Mouse (Mus musculus) stomach, postnatal 0 days (tissue): ENCODE results near the gene Lrrc8a. TPM values are rescaled to one million over a fixed set of nuclear protein-coding genes. Genes with fewer than 3 reads are reported as not detected.
A peak's percentile ranks its signal among the peaks of the same experiment; 100 is the strongest.

Source experiments
- ATAC-seq: fragments of 200-750 bp; cut with Nextera tagmentation; 2 replicates; pipeline ENCODE4 v1.8.0; 2017; ENCODE audit not compliant: low FRiP score, low TSS enrichment
- DNase-seq: peaks from one replicate; pipeline ENCODE4 v3.0.0-alpha.2; 2016; ENCODE audit warnings: low spot score
- H3K27ac ChIP-seq: fragments of 300-500 bp; sonication (generic); replicated peaks from 2 replicates; pipeline ENCODE4 v1.5.1; 2014; ENCODE audit warnings: mild to moderate bottlenecking, control low read depth
- H3K27me3 ChIP-seq: fragments of 300-500 bp; sonication (generic); 2 replicates; pipeline ENCODE4 v1.6.1; 2014; ENCODE audit warnings: low read length; ENCODE audit not compliant: control insufficient read depth, insufficient read depth
- H3K36me3 ChIP-seq: fragments of 300-500 bp; sonication (generic); 2 replicates; pipeline ENCODE4 v1.6.1; 2014; ENCODE audit warnings: low read length, mixed read lengths; ENCODE audit not compliant: control insufficient read depth, insufficient read depth
- H3K4me1 ChIP-seq: fragments of 300-500 bp; sonication (generic); replicated peaks from 2 replicates; pipeline ENCODE4 v1.6.1; 2014; ENCODE audit warnings: antibody characterized with exemption; ENCODE audit not compliant: control insufficient read depth, insufficient read depth
- H3K4me2 ChIP-seq: fragments of 300-500 bp; sonication (generic); replicated peaks from 2 replicates; pipeline ENCODE4 v1.6.1; 2014; ENCODE audit warnings: low read depth, mild to moderate bottlenecking, control low read depth, moderate library complexity
- H3K4me3 ChIP-seq: fragments of 300-500 bp; sonication (generic); 2 replicates; pipeline ENCODE4 v1.5.1; 2014; ENCODE audit warnings: low read depth, low read length, control low read depth
- H3K9ac ChIP-seq: fragments of 300-500 bp; sonication (generic); 2 replicates; pipeline ENCODE4 v1.6.1; 2014; ENCODE audit warnings: mild to moderate bottlenecking, low read length, control low read depth, mixed read lengths
- H3K9me3 ChIP-seq: fragments of 300-500 bp; sonication (generic); 2 replicates; pipeline ENCODE4 v1.6.1; 2016; ENCODE audit warnings: low read length; ENCODE audit not compliant: control insufficient read depth
- CTCF ChIP-seq: IDR thresholded peaks from 2 replicates; pipeline ENCODE4 v1.5.1; 2016; ENCODE audit warnings: antibody characterized with exemption, low read depth, mild to moderate bottlenecking, moderate library complexity
- EP300 ChIP-seq: optimal IDR thresholded peaks from 2 replicates; pipeline ENCODE3; 2016; ENCODE audit warnings: antibody characterized with exemption
- WGBS: fragments of 180-500 bp; shearing (Covaris S2); extraction: QIAGEN DNeasy Blood & Tissue Kit; methylation state at CpG from one replicate; pipeline ENCODE4 v1.1.7; 2014; 5-methylcytosine and 5-hydroxymethylcytosine counted together
- polyA plus RNA-seq: library from polyadenylated mRNA; unstranded; fragments of >200 nt; fragmentation: Nextera tagmentation; extraction: Ambion mirVana; gene quantifications from 2 replicates; pipeline ENCODE4 v1.2.1, GENCODE M21; 2015

Gene Lrrc8a
- polyA plus RNA-seq, 1 experiment from 2014 or later, result 30.3 TPM

GRCm38 (mm10) chr2:30261921-30262839, 24.7 kb downstream of the Lrrc8a start:
- Histone ChIP-seq H3K27ac (peak overlapping the region; percentile 61; the same call in 1 of the 2 replicates), H3K4me1 (peaks cover 18% of the 10 kb centered on the region), H3K4me3 (no peak overlapping the region), H3K9ac (no peak overlapping the region), H3K27me3 (no peaks in the 10 kb centered on the region), H3K9me3 (no peaks in the 10 kb centered on the region), H3K4me2 (no peak overlapping the region), H3K36me3 (peaks cover 25% of the 10 kb centered on the region)
- WGBS, result 90% methylated on average over 18 of the region's 18 CpGs
- DNase-seq (no peak), ATAC-seq (no peak)
- TF ChIP-seq CTCF (no peak), EP300 (no peak)

GRCm38 (mm10) chr2:30262840-30263441, 25.4 kb downstream of the Lrrc8a start:
- Histone ChIP-seq H3K4me2 (no peak overlapping the region), H3K4me3 (no peak overlapping the region), H3K27ac (no peak overlapping the region), H3K4me1 (peaks cover 18% of the 10 kb centered on the region), H3K9me3 (no peaks in the 10 kb centered on the region), H3K36me3 (peaks cover 19% of the 10 kb centered on the region), H3K27me3 (no peaks in the 10 kb centered on the region), H3K9ac (no peak overlapping the region)
- DNase-seq (no peak), ATAC-seq (no peak)
- TF ChIP-seq EP300 (no peak), CTCF (no peak)
- 31% methylated on average over 4 of the region's 4 CpGs for WGBS

GRCm38 (mm10) chr2:30263811-30264210, 26.3 kb downstream of the Lrrc8a start:
- Histone ChIP-seq H3K4me3 (no peak overlapping the region), H3K9ac (no peak overlapping the region), H3K9me3 (no peaks in the 10 kb centered on the region), H3K4me1 (peaks cover 18% of the 10 kb centered on the region), H3K27me3 (no peaks in the 10 kb centered on the region), H3K4me2 (no peak overlapping the region), H3K36me3 (peaks cover 19% of the 10 kb centered on the region), H3K27ac (no peak overlapping the region; the same call in 1 of the 2 replicates)
- 78% methylated on average over 6 of the region's 6 CpGs for WGBS
- TF ChIP-seq CTCF (no peak), EP300 (no peak)
- ATAC-seq, result no peak
- no peak for DNase-seq

- ATAC-seq, result no peak
- Histone ChIP-seq H3K27me3 (no peaks in the 10 kb centered on the region), H3K9me3 (no peaks in the 10 kb centered on the region), H3K4me2 (no peak overlapping the region), H3K4me3 (no peak overlapping the region), H3K27ac (peak overlapping the region; percentile 91), H3K9ac (peak overlapping the region; percentile 27; the same call in 1 of the 2 replicates), H3K4me1 (peaks cover 18% of the 10 kb centered on the region), H3K36me3 (peaks cover 19% of the 10 kb centered on the region)
- no peak for DNase-seq
- WGBS, result 39% methylated on average over 7 of the region's 7 CpGs
- TF ChIP-seq EP300 (no peak), CTCF (no peak)
Measured at GRCm38 (mm10) chr2:30264671-30265519, 27.4 kb downstream of the Lrrc8a start.

GRCm38 (mm10) chr2:30265767-30266253, 28.3 kb downstream of the Lrrc8a start, which contains the start of gene Phyhd1:
Gene Phyhd1, plus strand, starts transcription at chr2:30266203.
- Histone ChIP-seq H3K4me2 (peak within 1 kb of the TSS; percentile 36), H3K4me3 (no peak within 1 kb of the TSS), H3K27ac (peak within 1 kb of the TSS; percentile 91), H3K4me1 (peaks cover 18% of the 10 kb centered on the region), H3K27me3 (no peaks in the 10 kb centered on the region), H3K36me3 (peaks cover 16% of the 10 kb centered on the region), H3K9me3 (no peaks in the 10 kb centered on the region), H3K9ac (peak within 1 kb of the TSS; percentile 51)
- 29% methylated on average over 5 of the region's 5 CpGs for WGBS
- ATAC-seq, result peak; percentile 14; the same call in 1 of the 2 replicates
- DNase-seq, result no peak
- TF ChIP-seq EP300 (no peak), CTCF (0 out of 2 replicates have a peak, but pooled peaks have one; percentile 17)
